Mouse (Mus musculus) bone marrow macrophage, adult 2 months (primary cell): ENCODE results near the gene Gpd1l.

Experiments used
- CTCF ChIP-seq: IDR thresholded peaks from 2 replicates; pipeline ENCODE4 v1.5.1; 2012; ENCODE audit warnings: low read depth, mild to moderate bottlenecking, low read length, moderate library complexity
- POLR2A ChIP-seq: IDR thresholded peaks from 2 replicates; pipeline ENCODE4 v1.6.1; 2012; ENCODE audit warnings: mild to moderate bottlenecking, low read depth, low read length, borderline replicate concordance

- TF ChIP-seq CTCF (no peak), POLR2A (no peak)
Observed at GRCm38 (mm10) chr9:114934231-114934630, 444 bp upstream of the Gpd1l start.
